Mouse (Mus musculus) embryonic fibroblast, embryonic 13.5 days (primary cell): Measurements from ENCODE around the gene Cnst. TPM values are rescaled to one million over a fixed set of nuclear protein-coding genes. Genes with fewer than 3 reads are reported as not detected.
A peak's percentile ranks its signal among the peaks of the same experiment; 100 is the strongest.

Experiments
- H3K27ac ChIP-seq: 2 replicates; pipeline ENCODE4 v1.5.1; 2012; ENCODE audit warnings: low read length, control low read depth, inconsistent platforms; ENCODE audit not compliant: insufficient read depth
- H3K4me1 ChIP-seq: 2 replicates; pipeline ENCODE4 v1.6.1; 2011; ENCODE audit warnings: low read length; ENCODE audit not compliant: control insufficient read depth, insufficient read depth
- H3K4me3 ChIP-seq: 2 replicates; pipeline ENCODE4 v1.5.1; 2011; ENCODE audit warnings: mild to moderate bottlenecking, control low read depth, low read length; ENCODE audit not compliant: insufficient read depth
- CTCF ChIP-seq: IDR thresholded peaks from 2 replicates; pipeline ENCODE4 v1.5.1; 2011; ENCODE audit warnings: mild to moderate bottlenecking, control low read depth, low read length, moderate library complexity, borderline replicate concordance; ENCODE audit not compliant: insufficient read depth
- POLR2A ChIP-seq: IDR thresholded peaks from 2 replicates; pipeline ENCODE4 v1.6.1; 2011; ENCODE audit warnings: low read depth, mild to moderate bottlenecking, control low read depth, low read length, moderate library complexity
- polyA plus RNA-seq: library from polyadenylated mRNA; stranded (reverse); fragments of >200 nt; gene quantifications from 2 replicates; pipeline ENCODE4 v1.2.4, GENCODE M21; 2011; ENCODE audit warnings: low read depth; ENCODE audit not compliant: missing spikeins, insufficient read length

Cnst gene
- polyA plus RNA-seq, 1 experiment = 15.9 TPM

- Histone ChIP-seq H3K27ac (no peak overlapping the region), H3K4me1 (peaks cover 21% of the 10 kb centered on the region), H3K4me3 (no peak overlapping the region)
- TF ChIP-seq CTCF = no peak
Observed at GRCm38 (mm10) chr1:179571686-179572085, 25.5 kb downstream of the Cnst start.

GRCm38 (mm10) chr1:179573650-179574206, 27.6 kb downstream of the Cnst start:
- Histone ChIP-seq H3K4me3 (no peak overlapping the region), H3K27ac (peak overlapping the region; percentile 96)
- TF ChIP-seq CTCF (no peak), POLR2A (no peak)

GRCm38 (mm10) chr1:179578625-179579024, 32.5 kb downstream of the Cnst start:
- TF ChIP-seq CTCF (no peak), POLR2A (no peak)
- Histone ChIP-seq H3K27ac (no peak overlapping the region), H3K4me1 (peaks cover 7% of the 10 kb centered on the region)

More at GRCm38 (mm10) chr1:179573650-179574206, 27.6 kb downstream of the Cnst start:
- H3K4me1 ChIP-seq = peaks cover 17% of the 10 kb centered on the region

GRCm38 (mm10) chr1:179580200-179580599, 34.0 kb downstream of the Cnst start:
- no peaks in the 10 kb centered on the region for H3K4me1 ChIP-seq
- no peak overlapping the region for H3K27ac ChIP-seq
- H3K4me3 ChIP-seq = no peak overlapping the region
- TF ChIP-seq CTCF = no peak
- TF ChIP-seq POLR2A = no peak

More at GRCm38 (mm10) chr1:179578625-179579024, 32.5 kb downstream of the Cnst start:
- H3K4me3 ChIP-seq = no peak overlapping the region

GRCm38 (mm10) chr1:179581422-179581821, 35.3 kb downstream of the Cnst start:
- no peak overlapping the region for H3K4me3 ChIP-seq
- no peaks in the 10 kb centered on the region for H3K4me1 ChIP-seq
- TF ChIP-seq POLR2A = no peak
- no peak for TF ChIP-seq CTCF
- H3K27ac ChIP-seq = no peak overlapping the region

- Histone ChIP-seq H3K27ac (no peak overlapping the region), H3K4me1 (no peaks in the 10 kb centered on the region), H3K4me3 (no peak overlapping the region)
- TF ChIP-seq POLR2A (no peak), CTCF (no peak)
Observed at GRCm38 (mm10) chr1:179582021-179582433, 35.9 kb downstream of the Cnst start.

GRCm38 (mm10) chr1:179583090-179583489, 36.9 kb downstream of the Cnst start:
- no peak overlapping the region for H3K4me3 ChIP-seq
- no peaks in the 10 kb centered on the region for H3K4me1 ChIP-seq
- no peak overlapping the region for H3K27ac ChIP-seq
- TF ChIP-seq CTCF (no peak), POLR2A (no peak)

- Histone ChIP-seq H3K27ac (no peak overlapping the region), H3K4me3 (no peak overlapping the region), H3K4me1 (no peaks in the 10 kb centered on the region)
- TF ChIP-seq CTCF (no peak), POLR2A (no peak)
Observed at GRCm38 (mm10) chr1:179584220-179584619, 38.0 kb downstream of the Cnst start.

GRCm38 (mm10) chr1:179585646-179586045, 39.5 kb downstream of the Cnst start:
- H3K4me3 ChIP-seq = no peak overlapping the region
- no peaks in the 10 kb centered on the region for H3K4me1 ChIP-seq
- no peak for TF ChIP-seq CTCF
- no peak for TF ChIP-seq POLR2A
- no peak overlapping the region for H3K27ac ChIP-seq

- TF ChIP-seq POLR2A (no peak), CTCF (no peak)
- no peak overlapping the region for H3K4me3 ChIP-seq
- no peaks in the 10 kb centered on the region for H3K4me1 ChIP-seq
- no peak overlapping the region for H3K27ac ChIP-seq
Observed at GRCm38 (mm10) chr1:179586430-179587095, 40.4 kb downstream of the Cnst start.
